Mouse (Mus musculus) heart, postnatal 36 days (tissue): ENCODE results near the gene Acss2. TPM values are rescaled to one million over a fixed set of nuclear protein-coding genes. Genes with fewer than 3 reads are reported as not detected.
"Not testable (repeated sequence)": the region's sequence is repeated elsewhere in the genome, so short reads cannot be mapped to it uniquely, and the experiment has no call there.

Experiments used
- DNase-seq, 2 experiments: peaks; one replicate each; pipeline ENCODE4 v3.0.0; 2021 to 2022
- intact Hi-C: fragments of 180-260 bp; cut with DNase I; formaldehyde crosslinking; loops from one replicate; pipeline ENCODE4 v1.15.1; 2025
- total RNA-seq, 2 experiments: library from RNA; stranded (reverse); gene quantifications; 2 replicates each; pipeline ENCODE4 v1.2.3; 2021

Acss2 gene
- total RNA-seq, 2 experiments from 2014 or later, result 36.3 to 41.6 TPM

GRCm38 (mm10) chr2:155537761-155538462 is 20.2 kb downstream of the Acss2 start:
- intact Hi-C loops, result no loop called here
- no peak for DNase-seq

GRCm38 (mm10) chr2:155538463-155539057 is 20.8 kb downstream of the Acss2 start:
- intact Hi-C loops, DNase-seq: not testable (repeated sequence)

- no peak for DNase-seq
- intact Hi-C loops, result no loop called here
Observed at GRCm38 (mm10) chr2:155539696-155540095, 21.9 kb downstream of the Acss2 start.

GRCm38 (mm10) chr2:155540822-155541458 is 23.2 kb downstream of the Acss2 start:
- DNase-seq, result peak; percentile 38 to 43
- intact Hi-C loops, result no loop called here

GRCm38 (mm10) chr2:155546955-155547354 is 29.2 kb downstream of the Acss2 start:
- no peak for DNase-seq
- intact Hi-C loops, result no loop called here

- DNase-seq, result no peak
- intact Hi-C loops, result no loop called here
Observed at GRCm38 (mm10) chr2:155552336-155552735, 34.6 kb downstream of the Acss2 start.

- intact Hi-C loops, result no loop called here
- DNase-seq, result no peak
Observed at GRCm38 (mm10) chr2:155552949-155553354, 35.2 kb downstream of the Acss2 start.

GRCm38 (mm10) chr2:155554426-155554985 is 36.8 kb downstream of the Acss2 start:
- intact Hi-C loops, result no loop called here
- DNase-seq, result no peak

GRCm38 (mm10) chr2:155562209-155562608 is 44.5 kb downstream of the Acss2 start:
- intact Hi-C loops, result no loop called here
- no peak for DNase-seq

- DNase-seq, result no peak
- intact Hi-C loops, result no loop called here
Observed at GRCm38 (mm10) chr2:155562934-155563333, 45.2 kb downstream of the Acss2 start.

- DNase-seq, result no peak
- intact Hi-C loops, result no loop called here
Observed at GRCm38 (mm10) chr2:155567751-155568150, 50.0 kb downstream of the Acss2 start.

GRCm38 (mm10) chr2:155569223-155569807 is 51.6 kb downstream of the Acss2 start:
- no peak for DNase-seq
- intact Hi-C loops, result no loop called here

- intact Hi-C loops, result no loop called here
- no peak for DNase-seq
Observed at GRCm38 (mm10) chr2:155573001-155573400, 55.3 kb downstream of the Acss2 start.

GRCm38 (mm10) chr2:155573996-155574395 is 56.2 kb downstream of the Acss2 start:
- DNase-seq, result no peak
- intact Hi-C loops, result no loop called here

GRCm38 (mm10) chr2:155574700-155575099 is 57.0 kb downstream of the Acss2 start:
- peak; percentile 16 to 27 for DNase-seq
- intact Hi-C loops, result no loop called here

- intact Hi-C loops, result no loop called here
- DNase-seq, result no peak
Observed at GRCm38 (mm10) chr2:155576656-155577055, 58.9 kb downstream of the Acss2 start.

- no peak for DNase-seq
- intact Hi-C loops, result no loop called here
Observed at GRCm38 (mm10) chr2:155580331-155580730, 62.6 kb downstream of the Acss2 start.

- intact Hi-C loops, result no loop called here
- no peak for DNase-seq
Observed at GRCm38 (mm10) chr2:155582384-155582995, 64.7 kb downstream of the Acss2 start.

GRCm38 (mm10) chr2:155582996-155583395 is 65.2 kb downstream of the Acss2 start:
- DNase-seq, result no peak
- intact Hi-C loops, result no loop called here

- intact Hi-C loops, result loop anchor here (1.0 kb wide), 1 partner anchor 68 kb away; no protein-coding TSS in a partner anchor
- peak; percentile 61 to 74 for DNase-seq
Observed at GRCm38 (mm10) chr2:155583927-155584530, 66.3 kb downstream of the Acss2 start.
